Mouse (Mus musculus) left cerebral cortex, adult 8-10 months (tissue): ENCODE measurements around the gene Ppm1a. TPM values are rescaled to one million over a fixed set of nuclear protein-coding genes. Genes with fewer than 3 reads are reported as not detected.

ENCODE experiments used
- DNase-seq, 2 experiments: peaks; one replicate each; pipeline ENCODE4 v3.0.0; 2022; ENCODE audit warnings: low spot score in 2 of 2
- total RNA-seq, 4 experiments: library from RNA; stranded (reverse); gene quantifications; 2 replicates each; pipeline ENCODE4 v1.2.4; 2022

Gene Ppm1a
- 100 to 1,000 TPM; 302 to 338 (median 333) TPM for total RNA-seq

DNA sequence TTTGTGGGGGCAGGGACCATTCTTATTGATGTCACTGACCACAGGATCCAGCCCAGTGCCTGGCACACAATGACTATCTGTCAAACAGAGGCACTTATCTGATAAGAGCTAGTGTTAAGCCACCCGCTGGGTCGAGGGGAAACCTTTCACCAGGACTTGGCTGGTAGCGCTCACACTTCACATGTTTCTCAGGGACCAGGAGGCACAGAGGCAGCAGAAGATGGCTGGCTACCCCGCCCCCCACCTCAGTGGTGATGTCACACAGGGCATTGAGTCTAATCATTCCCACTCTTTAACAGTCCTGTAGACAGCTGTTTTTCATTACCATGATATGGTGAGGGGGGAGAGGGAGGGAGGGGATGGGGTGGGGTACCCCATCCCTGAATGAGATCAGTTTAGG is at the start of gene Ppm1a:
Gene Ppm1a (plus strand): TSS at position 370 of the 400 bp plus-strand sequence.
- no peak for DNase-seq

DNA sequence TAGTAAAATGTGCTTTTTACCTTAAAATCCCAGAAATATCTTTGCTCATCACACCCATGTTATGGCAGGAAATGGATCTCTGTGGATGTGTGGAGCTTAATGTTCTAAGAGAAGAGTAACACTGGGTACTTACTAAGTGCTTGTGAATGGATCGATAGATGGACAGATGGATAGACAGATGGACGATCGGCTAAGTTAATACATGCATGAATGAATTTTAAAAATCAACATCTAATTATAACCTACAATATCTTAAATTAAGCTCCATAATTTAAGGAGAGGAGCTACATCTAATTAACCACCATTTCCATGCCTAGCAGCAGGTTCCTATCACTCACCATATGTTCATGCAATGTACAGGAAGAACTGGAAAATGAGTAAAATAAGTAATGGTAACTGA is 47.3 kb upstream of the Ppm1a start:
- DNase-seq: no peak

DNA sequence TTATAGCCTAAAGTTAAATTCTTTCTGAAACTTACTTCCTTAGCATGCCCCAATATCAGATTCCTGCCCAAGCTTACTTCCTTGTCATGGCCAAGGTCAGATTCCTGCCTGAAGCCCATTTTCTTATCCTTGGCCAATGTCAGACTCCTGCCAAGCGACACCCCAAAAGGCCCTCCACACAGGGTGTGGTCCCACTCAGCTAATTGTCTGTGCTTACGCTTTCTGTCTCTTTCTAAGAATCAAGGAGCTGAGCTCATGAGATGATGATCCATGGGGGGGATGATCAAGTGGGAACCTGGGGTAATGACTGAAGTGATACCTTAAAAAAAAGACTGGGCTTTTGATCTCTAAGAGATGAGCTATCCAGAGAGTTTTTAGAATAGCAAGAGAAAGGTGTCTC is 42.4 kb upstream of the Ppm1a start:
- DNase-seq: no peak

DNA sequence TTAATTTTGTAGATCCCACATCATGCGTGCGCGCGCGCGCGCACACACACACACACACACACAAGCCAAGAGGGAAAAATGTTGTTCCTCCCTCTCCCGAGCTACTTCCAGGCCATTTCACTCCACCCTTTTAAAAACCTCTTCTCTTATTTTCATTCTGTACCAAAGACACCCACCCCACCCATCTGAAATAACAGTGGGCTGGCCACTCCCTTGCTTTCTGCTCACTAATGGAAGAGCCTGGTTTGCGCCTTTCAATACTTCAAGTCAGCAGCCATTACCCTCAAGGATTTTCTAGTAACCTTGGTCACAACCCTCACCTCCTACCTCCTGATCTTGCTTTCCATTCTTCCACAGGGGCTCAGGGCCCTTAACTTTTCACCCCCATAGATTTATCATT is 41.4 kb upstream of the Ppm1a start:
- DNase-seq: no peak

DNA sequence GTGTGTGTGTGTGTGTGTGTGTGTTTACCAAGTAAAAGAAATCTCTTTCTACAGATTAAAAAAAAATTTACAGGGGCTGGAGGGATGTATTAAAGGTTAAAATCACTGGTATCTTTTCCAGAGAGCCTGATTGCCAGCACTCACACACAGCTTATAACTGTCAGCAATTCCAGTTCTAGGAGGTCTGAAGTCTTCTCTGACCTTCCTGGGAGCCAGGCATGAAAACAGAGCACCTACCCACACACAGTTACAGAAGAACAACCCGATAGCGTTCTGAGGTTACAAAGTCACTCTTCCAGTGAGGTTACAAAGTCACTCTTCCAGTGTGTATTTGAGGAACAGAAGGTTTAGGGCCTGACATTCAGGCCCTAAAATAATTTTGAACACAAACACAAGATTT is 38.2 kb upstream of the Ppm1a start:
- no peak for DNase-seq

DNA sequence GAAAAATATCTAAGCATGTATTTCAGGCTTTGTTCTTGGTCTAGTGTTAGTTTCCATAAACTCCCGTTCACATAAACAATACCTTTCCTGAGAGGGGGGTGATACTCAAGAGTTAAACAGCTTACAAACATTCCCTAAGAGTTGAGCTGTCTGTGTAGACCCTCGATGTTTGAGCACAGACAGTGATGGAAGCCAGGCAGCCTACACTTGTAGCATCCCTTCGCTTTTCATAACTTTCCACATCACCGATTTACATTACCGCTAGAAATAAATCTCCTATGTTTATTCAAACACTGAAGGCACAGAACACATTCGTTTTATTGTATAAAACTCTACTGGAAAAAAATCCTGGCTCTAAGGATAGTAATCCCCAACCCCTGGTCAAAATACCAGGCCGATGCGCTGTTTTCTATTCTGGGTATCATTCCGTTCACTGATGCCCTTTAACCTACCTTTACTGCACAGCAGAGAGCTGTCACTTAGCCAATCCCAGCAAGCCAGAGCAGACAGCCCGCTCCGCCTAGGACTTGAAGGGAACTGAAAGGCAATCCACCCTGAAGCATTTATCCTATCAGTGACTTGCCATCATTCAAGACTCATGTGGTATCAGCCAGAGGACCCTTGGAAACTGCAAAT is 37.7 kb upstream of the Ppm1a start:
- DNase-seq: no peak

DNA sequence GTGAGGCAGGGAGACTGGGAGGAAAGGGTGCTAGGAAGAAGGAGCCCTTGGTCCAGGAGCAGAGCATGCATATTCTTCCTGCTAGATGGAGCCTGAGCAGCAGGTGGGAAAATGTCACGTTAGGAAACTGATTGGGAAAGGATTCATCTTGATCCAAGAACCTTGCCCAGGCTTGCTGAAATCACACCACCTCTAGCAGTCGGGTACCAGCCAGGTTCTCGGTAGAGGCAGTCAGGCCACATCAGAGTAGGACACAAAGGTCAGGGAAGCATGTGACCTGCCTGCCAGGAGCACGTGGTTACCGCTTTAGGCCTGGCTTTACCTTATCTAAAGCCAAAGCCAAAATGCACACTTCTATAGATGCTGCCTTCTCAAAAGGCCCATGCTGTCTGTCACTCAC is 35.5 kb upstream of the Ppm1a start:
- DNase-seq: no peak

DNA sequence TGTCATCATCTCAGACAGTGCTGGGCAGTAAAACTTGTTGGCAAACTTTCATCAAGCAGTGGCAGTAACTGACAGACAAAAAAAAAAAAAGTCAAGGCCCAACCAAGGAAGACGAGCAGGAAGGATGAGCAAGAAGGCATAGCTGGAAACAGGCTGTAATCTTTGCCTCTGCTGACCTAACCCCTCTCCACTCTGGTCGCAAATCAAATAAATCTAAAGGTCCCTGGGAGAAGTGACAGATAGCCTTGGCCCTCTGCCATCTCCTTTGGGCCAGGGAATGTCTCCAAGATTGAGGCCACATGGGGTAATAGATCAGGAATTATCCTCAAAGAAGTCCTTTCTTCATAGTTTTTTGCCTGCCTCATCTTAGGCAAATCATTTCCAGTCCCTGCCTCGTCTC is 33.3 kb upstream of the Ppm1a start:
- DNase-seq: no peak

DNA sequence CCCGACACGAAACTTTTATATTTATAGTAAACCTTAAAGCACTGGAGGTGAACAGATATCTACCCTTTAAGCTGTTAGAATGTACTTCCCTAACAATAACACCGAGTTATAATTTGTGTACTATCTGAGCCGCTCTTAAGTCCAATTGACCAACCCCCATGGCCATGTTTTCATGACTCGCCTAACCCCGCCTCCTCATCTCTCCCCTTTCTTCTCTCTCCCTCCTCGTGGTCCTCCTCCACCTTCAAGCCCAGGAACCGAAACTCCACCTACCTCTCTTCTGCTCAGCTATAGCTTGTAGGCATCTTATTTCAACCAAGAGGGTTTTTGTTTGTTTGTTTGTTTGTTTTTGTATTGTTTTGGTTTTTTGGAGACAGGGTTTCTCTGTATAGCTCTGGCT is 30.2 kb upstream of the Ppm1a start:
- no peak for DNase-seq

DNA sequence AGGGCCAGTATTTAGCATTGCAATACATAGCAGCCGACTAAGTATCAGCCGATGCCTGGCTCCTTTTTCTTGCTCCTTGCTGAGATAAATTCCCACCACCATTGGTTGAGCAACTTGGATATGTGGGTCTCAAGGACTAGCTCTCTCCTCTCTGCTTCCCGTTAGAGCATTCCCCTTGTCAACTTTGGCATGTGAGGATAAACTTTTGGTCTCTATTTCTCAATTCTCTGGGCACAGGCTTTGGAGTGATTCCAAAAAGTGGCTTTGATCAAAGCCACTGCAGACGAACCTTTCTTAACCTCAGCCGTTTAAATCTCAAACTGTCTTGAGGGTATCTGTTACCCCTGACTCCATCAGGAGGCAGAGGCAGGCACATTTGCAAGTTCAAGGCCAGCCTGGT is 29.6 kb upstream of the Ppm1a start:
- no peak for DNase-seq

DNA sequence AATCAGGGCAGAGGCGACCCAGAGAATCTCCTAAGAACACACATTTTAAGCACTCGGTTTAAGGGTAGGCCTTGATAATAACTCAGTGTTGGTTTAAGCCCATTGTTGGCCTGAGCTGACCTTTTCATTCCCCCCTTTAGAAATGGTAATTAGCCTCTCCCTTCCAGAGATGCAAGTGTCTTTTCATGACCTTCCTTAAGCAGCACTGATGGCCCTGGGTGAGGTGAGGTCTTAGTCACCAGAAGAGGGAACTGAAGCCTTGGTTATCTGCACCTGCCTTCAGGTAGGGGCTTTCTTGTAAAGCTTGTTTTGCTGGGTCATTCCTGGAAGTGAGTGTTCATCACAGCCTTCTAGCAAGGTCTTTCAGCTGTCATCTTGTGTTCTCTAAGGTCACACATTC is 23.1 kb upstream of the Ppm1a start:
- no peak for DNase-seq

DNA sequence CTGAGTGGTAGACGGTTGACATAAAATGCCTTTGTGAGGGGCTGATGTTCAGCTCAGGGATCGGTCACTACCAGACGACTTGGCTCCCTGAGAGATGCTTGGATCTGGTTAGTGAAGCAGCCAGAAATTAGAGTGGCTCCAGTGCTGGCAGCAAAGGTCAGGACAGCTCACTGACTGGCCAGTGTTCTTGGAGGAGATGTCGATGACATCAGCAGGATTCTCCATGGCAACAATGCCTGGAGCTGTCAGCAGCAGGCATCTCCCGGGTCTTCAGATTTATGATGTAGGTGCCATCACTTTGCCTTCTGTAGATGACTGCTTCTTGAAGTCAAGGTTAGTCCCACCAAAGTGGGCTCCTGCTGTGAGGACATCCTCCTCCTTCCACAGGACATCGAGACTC is 16.1 kb upstream of the Ppm1a start:
- no peak for DNase-seq

DNA sequence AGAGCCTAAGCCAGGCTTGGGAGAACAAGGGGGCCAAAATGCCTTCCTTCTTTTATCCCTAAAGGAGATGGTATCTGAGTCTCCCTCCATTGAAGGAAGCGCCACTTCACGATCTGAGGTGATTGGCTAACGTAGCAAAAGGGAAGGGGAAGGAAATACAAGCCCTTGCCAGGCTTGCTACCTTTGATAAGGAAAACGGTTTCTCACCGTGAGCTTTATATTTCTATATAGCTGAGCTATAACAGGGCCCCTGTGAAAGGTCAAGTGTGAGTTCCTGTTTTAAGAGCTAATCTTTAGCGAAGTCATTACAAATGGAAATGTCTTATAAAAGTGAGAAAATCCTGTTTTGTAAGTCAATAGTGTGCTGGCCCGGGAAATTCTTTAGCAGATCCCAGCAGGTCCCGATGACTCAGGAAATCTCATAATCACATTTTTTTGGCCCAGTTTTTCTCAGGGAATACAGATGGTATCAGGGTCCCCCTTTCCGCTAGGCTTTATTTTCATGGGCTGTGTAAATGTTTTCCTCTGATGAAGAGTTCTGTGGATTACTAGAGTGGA is 12.4 kb upstream of the Ppm1a start:
- no peak for DNase-seq

DNA sequence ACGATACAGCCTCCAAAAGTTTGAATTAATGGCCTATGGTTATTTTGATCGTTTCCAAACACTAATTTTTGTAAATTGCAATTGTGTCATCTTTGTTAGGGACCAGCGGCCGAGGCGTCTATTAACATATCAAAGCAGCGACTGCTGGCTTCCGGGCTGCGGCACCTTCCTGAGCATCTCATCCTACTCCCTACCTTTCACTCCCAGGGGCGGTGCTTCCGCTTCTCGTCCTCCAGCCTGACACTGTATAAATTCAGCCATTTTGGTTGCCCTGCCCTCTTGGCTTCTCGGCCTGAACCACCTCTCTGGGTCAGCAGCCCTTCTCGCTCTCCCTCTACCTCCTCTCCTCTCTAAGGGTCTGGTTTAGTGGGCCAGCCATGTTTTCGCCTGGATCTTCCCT is 11.8 kb upstream of the Ppm1a start:
- DNase-seq: no peak

DNA sequence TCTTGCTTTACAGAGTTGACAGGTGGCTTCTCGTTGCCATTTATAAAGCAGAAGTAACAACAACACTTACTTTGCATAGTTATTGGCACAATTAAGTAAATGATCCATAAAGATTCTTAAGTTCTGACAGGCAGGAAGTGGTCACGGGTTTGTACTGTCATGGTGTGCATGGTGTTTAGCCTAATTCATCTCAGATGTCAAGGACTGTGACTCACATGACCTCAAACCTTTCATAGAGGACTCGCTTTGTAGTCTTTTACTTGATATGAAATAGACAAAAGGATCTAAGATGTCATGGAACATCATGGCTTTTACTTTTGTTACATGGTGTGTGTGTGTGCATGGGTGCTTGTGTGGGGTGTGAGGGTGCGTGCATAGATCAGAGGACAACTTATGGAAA is 8.9 kb upstream of the Ppm1a start:
- DNase-seq: no peak

DNA sequence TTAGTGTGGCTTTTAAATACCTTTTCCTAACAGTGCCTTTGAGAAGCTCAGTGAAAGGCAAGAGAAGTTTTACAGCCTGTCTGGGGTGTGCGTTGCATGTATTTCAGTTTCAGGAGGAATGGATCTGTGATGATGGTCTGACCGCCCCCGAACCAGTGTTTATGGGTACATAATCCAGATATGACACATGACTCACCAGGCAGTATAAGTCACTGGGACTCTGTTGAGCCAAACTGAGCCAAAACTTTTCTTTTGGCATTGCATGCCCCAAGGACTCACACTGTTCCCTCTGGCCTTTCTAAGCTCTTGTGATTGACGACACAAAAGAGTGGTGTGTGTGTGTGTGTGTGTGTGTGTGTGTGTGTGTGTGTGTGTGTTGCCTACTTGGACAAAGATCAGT is 8.4 kb upstream of the Ppm1a start:
- DNase-seq: no peak

DNA sequence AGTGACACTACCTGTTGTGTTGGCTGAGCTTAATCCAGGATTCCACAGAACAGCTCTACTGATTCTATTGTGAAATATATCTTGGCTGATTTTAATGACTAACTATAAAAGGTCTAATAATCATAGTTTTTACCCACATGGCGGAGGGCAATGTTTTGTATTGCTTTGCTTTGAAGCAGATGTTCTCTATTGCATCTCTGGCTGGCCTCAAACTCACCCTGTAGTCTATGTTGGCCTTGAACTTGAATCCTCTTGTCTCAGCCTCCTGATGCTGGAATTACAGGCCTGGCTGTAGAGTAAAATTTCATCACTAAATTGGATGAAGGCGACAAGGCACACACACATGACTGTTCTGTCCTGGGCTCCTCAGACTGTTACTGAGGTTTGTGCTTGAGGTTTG is 7.8 kb upstream of the Ppm1a start:
- no peak for DNase-seq

DNA sequence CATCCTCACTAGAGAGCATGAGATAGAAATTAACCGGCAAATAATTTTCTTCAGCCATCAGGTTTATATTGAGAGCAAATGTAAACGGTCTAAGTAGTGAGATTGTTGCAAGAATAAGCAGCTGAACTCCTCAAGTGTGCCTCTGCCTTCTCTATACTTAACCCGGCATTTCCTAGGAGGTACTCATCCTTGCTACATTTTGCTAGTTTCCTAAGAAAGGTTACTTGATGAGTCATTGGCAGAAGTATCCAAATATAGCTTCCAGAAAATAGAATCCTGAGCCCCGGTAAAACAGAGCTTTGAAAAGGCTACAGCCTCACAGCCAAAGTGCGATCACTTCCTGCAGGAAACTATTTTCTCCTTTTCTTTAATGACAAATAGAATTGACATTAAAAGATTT is 7.2 kb upstream of the Ppm1a start:
- no peak for DNase-seq

DNA sequence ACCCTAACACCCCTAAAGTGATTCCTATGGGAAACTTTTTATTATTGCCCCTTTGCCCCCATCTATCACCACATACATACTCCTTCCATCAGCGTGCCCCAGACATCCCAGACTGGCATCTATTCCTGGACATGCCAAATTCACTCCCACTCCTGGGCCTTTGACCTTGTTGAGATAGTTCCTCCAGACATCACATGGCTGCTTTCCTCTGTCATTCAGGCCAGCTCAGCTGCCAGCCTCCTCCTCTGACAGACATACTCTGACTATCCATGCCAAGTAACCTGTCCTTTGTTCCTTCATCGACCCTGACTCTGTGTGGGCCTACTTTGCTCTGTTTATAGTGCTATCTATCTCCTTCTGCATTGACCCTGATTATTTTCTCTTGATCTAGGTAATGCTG is 6.6 kb upstream of the Ppm1a start:
- DNase-seq: no peak

DNA sequence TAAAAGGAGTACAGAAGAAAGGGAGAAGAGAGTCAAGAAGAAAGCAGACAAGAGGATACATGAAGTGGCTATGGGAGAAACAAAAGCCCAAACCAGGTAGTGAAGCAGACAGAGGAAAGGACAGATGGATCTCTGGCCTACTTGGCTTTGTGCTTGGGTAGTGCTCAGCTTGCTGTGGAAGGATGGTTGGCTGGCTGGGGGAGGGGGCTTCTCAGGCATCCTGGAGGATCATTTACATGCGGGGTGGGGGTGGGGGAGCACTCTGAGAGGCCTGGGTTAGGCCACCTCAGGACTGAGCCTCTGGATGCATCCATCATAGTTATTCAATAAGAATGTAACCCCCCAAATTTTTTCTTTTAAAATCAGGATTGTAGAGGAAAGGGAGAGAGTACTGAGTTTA is 341 bp downstream of the Ppm1a start:
- DNase-seq: no peak

DNA sequence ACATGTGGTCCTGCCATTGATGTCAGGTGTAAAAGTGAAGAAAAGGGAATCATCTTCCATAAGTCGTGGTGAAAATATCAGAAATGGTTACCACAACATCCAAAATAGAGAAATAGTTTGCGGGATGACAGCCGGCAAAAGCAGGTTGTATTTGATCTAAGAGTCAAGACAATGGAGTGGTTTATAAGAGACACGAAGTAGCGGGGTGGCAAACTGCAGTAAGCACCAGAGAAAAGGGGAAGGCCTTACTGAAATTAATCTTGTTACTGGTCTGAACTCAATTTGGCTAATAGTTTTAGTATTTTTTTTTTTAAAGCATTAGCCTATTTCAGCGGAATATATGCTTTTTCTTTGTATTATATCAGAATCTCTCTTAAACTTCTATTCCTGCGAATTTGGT is 2.7 kb downstream of the Ppm1a start:
- no peak for DNase-seq

DNA sequence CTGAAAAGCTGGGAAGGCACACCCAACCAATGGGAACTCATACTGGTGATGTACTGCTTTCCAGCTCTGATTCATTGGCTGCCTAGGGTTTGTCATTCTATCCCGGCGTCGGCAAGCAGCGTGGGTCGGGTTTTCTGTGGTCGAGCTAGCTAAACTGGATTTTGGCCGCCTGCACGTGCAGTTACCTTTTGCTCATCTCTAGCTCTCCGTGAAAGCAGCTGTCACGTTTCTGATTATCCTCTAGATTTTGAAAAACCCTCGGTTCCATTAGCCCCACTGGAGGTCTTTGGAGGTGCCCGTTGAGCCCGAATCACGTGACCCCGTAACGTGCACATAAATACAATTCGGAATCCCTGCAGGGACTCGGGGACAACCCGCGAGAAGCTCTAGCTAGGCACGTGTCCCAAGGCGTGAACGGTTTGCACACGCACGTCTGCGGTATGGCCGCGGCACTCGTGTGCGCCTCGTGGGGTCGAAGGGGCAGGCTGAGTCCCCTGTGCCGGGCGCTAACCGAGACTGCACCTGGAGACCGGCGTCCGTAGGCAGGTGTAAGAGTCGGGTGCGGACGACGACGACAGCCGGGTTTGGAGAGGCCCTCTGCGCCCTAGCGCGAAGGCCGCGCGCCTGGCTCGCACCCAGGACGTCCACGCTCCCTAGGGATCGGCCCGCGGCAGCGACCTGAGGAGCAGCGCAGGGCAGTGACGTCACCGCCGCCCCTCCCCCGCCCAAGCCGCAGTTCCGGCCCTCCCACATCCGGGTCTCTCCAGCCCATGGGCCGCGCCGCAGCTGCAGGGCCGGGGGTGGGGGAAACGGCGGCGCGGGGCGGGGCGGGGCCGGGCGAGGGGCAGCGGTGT is 3.3 kb downstream of the Ppm1a start:
- peak; percentile 86 to 93 for DNase-seq

DNA sequence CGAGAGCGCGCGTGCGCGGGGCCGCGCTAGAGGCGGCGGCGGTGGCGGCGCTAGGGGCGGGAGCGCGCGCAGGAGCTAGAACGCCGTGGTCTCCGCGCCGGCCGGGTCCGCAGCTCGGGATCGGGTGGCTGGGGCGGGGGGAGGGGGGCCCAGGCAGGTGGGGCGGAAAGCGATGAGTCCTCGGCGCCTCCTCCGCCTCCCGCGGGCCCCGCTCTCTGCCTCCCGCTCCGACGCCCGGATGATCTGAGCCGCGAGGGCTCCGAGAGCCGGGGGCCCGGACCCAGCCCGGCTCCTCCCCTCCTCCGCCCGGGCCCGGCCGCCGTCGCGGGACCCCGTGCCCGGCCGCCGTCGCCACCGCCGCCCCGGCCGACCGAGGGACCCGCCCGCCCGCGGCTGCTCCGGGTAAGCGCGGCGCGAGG is 4.0 kb downstream of the Ppm1a start:
- DNase-seq: no peak
